Mouse (Mus musculus) retina, adult 2 months (tissue): ENCODE data around the gene Arhgef18.

ENCODE experiments used
- DNase-seq: peaks from one replicate; pipeline ENCODE4 v3.0.0-alpha.2; 2012; ENCODE audit warnings: low read depth, low spot score

Arhgef18 gene

DNA sequence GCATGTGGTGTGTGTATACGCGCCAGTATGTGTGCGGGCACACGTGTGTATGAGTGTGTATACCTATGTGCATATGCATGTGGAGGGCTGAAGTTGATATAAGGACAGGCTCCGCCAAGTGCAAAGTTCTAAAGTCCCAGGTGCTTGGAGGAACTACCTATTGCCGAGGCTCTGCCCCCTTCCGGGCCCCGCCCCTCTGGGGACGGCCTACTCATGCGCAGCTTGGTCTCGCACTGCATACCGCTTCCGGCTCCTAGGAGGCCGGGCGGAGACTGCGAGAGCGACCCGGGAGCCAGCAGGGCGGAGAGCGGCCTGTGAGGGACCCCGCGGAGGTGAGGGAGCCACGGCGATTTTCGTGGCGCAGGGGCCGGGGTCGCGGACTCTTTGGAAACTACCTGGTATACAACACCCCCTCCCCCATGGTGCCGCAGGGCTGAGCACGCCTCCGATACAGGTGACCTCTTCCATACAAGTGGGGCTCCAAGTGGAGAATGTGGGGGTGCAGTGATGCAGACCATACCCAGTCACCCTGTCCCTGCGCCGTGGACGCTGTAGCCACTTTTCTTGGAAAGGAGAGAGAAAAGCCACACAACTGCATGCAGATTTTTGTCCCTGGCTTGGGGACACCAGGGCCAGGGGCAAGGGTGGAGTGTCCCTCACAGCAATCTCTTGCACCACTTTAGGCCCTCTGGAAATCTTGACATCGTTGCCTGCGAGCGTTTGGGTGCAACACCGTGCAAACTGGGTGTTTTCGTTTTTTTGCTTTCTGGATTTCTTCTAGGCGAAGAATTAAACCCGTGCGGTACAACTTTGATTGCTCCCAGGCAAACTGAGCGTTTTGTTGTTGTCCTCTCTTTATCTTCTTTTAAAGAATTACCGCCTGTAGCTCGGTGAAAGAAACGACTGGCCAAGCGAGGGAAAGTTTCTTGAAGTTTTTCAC, at the start of gene Arhgef18:
Gene Arhgef18, plus strand, starts transcription at position 236 of the 940 bp plus-strand sequence.
- DNase-seq, result peak; percentile 69

DNA sequence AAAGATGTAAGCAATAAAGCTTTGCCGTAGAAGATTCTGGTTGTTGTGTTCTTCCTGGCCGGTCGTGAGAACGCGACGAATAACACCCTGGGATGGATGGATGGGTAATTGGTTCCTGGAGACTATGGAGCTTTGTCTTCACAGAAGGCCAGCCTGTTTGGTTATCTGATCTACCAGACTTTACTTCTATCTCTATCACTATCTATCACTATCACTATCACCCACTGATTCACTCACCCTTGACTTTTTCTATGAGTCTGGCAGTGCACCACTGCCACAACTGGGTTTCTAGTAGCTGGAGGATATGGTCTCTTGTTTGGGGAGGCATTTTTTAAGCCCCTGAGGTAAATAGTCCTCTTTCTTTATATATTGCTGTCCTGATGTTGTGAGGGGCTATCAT, 47.5 kb upstream of the Arhgef18 start:
- no peak for DNase-seq

DNA sequence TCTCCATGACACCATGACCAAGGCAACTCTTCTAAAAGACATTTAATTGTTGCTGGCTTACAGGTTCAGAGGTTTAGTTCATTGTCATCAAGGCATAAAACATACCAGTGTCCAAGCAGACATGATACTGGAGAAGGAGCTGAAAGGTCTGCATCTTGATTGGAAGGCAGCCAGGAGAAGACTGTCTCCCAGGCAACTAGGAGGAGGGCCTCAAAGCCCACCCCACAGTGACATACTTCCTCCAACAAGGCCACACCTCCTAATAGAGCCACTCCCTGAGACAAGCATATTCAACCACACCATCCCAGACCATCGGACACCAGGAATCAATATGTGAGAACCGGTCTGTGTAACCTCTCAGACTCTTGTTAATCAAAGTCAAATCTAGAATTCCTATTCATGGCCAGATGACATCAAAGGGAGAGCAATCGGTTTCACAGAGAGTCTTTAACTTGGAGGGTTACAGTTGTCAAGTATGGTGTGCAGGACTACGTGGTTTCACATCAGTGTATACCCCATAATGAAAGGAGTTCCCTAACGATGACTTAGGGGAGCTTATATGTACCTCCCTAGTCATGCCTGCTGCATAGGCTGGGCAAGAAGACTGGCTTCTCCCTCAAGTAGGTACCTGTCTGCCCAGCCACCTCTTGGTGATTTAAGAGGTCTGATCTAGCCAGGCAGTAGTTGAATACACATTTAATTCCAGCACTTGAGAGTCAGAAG, 46.0 kb upstream of the Arhgef18 start:
- DNase-seq, result no peak

DNA sequence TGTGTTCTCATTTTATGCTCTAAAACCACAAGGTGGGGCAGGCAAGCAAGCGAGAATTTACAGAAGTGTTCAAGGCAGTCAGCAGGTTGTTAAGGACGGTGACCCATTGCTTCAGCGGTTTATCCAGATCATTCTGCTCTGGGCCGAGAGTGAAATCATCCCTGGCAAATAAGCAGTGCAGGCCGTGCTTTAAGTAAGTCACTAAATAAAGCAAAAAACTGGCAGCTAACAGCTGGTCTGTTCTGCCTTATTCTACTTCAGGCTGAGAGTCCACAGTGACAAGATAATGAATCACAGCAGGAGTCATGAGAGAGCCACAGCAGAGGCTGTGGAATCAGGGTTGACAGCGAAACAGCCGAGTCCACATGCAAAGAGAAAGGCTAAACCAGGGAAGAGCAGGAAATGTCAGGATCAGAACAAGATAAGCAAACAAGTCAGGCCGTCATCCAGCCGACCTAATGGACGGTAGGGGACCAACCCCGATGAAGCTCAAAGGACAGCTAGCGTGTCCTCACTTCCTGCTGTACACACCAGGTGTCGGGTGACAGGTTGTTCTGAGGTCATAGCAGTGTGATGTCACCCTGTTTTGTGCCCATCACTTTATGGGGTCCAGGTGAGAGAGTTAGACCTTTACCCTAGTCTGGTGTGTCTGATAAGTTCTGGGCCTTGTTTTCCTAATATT, 44.5 kb upstream of the Arhgef18 start:
- DNase-seq, result no peak

DNA sequence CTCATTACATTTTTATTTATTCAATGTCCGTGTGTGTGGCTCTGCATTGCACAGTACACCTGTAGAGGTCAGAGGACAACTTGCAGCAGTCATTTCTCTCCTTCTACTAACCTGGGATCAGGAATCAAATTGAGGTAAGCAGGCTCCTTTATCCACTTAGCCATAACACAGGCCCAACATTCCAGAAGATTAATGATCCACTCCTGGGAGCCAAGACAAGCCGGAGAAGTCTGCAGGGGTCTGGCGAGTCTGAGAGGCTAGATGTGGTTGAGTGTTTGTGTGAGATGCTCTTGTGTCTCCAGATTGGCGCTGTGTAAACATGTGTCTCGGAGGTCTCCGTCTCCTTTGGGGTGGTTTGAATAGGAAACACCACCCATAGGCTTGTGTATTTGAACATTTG, 42.1 kb upstream of the Arhgef18 start:
- DNase-seq, result no peak

DNA sequence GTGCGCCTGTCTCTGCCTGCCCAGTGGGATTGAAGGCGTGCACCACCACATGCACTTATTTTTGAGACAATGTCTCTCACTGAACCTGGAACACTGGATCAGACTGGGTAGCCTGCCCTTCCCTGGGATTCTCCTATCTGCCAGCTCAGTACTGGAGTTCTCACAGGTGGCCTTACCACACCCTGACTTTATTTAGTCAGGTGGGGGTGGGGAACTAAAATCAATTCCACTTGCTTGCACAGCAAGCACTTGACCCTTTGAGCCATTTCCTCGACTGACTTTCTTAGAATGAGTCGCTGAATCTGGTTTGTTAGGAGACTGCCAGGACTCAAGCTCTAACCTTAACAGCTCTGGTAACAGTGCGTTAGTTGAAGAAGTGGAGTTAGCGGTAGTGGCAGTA, 40.1 kb upstream of the Arhgef18 start:
- no peak for DNase-seq

DNA sequence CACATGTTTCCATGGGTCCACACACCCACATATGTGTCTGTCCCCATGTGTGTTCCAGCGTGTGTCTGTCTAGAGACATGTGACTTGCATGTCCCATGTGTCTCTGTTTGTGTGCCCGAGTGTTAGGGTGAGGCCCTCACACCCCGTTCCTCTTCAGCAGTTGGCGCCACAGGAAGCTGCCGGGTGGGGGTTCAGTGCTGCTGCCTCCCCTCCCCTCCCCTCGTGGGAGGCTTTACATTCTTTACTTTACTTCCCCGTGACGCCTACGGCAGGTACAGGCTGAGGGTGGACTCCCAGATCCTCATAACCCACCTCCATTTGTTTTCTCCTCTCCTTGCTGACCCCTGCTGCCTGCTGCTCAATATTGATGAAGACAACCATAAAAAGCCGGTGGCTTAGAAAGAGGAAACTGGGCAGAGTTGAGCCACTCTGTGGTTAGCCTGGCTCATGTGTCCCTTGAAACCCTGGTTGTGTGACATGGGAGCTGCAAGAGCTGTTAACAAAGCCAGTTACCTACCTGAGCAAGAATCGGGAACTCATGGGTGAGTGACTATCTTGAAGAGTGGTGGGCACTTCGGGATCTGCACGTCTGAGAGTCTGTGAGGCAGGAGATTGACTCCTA, 39.5 kb upstream of the Arhgef18 start, which contains the start of gene A430078G23Rik:
Gene A430078G23Rik, plus strand, starts transcription at position 227 of the 622 bp plus-strand sequence.
- no peak for DNase-seq

DNA sequence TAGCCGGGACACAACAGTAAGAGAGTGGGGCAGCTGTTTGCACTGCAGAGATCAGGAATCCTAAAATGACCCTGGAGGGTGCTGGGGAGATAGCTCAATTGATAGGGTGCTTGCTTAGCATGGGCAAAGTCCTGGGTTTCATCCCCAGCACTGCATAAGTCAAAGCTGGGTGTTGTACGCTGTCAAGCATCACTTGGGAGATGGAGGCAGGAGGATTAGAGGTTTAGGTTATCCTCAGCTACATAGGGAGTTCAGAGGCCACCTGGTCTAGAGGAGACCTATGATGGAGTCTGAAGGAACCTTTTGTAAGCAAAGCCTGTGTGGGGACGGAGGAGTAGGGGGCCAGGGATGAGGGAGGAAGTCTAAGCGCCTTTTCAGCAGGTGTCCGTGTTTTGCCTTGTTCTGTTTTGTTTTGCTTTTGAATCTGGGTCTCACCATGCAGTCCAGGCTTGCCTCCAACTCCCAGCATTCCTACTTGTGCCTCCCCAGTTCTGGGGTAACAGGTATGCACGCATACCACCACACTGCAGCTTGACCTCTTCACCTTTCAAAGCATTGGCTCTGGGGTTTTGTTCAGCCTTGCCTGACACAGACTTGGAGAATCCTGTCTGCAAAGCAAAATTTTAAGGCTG, 38.9 kb upstream of the Arhgef18 start:
- DNase-seq, result no peak

DNA sequence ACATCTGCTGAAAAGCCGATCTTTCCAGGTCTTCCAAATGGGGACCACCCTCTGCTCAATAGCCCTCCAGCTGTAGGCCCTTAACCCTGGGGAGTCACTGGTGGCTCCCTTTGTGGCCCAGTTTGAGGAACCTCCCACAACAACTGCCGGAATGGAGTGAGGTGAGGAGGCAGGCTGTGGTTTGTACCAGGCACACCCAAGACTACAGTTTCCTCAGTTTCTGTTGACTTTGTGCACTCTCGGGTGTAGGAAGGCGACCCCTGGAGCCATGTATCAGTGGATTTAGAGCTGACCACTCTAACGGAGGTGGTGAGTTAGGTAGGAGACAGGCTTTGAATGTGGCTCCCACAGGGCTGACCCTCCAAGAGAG, 38.4 kb upstream of the Arhgef18 start:
- DNase-seq, result no peak

DNA sequence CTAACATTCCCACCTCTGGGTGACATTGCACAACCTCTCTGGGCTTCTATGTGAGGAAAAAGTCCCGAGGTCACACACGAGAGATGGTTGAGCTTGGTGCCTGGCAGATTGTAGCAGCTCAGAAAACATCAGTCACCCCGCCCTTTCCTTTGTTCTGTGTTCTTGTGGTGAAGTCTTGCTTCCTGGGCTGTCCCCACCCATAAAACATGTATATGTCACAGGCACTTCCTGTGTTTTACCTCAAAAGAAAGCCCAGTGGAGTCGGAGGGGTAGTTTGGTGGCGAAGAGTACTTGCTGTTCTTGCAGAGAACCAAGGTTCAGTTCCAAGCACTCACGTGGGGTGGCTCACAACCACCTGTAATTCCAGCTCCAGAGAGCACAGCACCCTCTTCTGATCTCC, 37.2 kb upstream of the Arhgef18 start:
- DNase-seq, result no peak

DNA sequence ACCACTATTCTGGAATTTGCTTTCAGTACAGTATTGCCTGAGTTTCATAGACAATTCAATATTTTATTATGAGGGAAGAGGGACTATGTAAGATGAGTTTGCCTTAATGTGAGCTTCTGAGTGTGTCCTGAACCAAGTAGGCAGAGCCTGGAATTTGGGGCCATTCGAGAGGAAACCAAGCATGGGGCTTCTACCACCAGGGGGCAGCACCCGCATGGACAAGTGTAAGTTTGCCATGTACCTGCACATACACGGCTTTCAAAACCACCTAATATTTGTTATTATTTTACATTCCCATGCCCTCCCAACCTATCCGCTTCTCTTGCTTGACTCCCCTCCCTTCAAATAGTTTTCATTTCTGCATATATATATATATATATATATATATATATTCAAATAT, 34.7 kb upstream of the Arhgef18 start:
- peak; percentile 39 for DNase-seq

DNA sequence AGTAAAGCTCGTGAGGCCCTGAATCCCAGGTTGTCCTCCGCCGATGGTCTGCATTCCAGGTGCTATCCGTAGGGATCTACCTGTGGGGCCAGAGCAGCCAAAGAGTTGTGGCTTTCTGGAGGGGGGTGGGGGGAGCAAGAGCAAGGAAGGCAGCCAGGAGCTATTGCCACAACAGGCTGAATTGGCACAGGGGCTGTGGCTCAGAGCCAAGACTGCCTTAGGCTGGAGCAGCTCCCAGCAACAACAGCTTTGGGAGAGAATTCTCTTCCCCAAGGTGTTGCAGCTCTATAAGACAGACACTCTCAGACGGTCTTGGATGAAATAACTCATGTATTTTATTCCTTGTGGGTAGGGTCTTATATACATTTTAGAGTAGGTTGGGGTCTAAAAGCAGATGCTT, 25.7 kb upstream of the Arhgef18 start:
- no peak for DNase-seq

DNA sequence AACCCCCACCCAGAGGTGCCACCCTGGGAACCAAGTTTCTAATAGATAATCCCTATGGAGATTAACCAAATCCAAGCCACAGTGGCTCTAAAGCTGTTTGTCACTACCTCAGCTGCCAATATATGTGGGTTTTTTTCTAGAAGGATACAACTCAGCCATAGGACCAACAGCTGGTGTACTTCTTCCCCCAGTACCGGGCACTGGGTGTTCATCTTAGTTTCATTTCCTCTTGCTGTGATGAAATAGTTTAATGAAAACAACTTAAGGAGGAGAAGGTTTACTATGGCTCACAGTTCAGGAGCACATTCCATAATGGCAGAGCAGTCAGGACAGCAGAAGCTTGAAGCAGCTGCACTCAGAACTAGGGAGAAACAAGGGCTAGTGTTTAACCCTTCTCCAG, 24.7 kb upstream of the Arhgef18 start:
- DNase-seq, result no peak

DNA sequence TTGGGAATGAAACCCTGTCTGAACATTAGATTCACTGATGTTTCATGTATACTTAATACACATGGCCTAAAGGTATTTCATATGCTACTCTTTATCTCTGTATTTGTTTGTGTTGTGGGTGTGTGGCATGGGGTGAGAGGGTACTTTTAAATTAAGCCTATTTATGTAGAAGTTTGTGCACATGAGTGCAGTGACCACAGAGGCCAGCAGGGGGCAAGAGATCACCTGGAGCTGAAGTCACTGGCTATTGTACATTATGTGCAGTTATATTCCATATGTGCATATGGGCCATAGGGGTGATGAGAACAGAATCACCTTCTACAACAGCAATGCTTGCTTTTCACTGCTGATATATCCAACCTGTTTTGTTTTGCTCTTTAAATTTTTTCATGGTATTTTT, 17.1 kb upstream of the Arhgef18 start:
- DNase-seq, result no peak

DNA sequence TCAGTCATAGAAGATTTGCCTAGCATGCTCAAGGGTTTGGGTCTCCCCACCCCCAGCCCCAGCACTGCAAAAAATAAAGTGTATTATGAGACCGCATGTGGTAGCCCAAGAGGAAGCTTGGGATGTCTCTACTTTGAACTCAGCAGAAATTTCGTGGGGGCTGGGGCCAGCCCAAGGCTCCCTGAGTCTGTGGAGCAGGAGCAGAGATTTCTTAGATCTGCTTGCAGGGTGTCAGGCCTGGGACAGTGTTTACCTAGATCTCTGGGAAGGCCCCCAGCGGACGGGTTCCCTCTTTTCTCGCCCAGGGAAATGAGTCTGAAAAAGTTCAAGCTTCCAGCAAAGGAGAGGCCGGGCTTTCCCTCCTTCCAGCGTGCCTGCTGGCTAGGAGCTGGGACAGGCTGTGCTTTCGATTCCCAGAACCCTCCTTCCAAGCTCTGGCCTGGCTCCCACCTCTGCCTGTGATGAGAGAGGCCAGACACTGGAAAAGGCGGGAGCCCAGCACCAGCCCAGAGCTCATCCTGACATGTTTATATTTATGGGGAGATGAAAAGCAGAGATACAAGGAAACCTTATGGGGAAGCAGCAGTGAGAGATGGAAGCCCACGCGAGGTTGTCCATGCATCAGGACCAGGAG, 16.0 kb upstream of the Arhgef18 start:
- no peak for DNase-seq

DNA sequence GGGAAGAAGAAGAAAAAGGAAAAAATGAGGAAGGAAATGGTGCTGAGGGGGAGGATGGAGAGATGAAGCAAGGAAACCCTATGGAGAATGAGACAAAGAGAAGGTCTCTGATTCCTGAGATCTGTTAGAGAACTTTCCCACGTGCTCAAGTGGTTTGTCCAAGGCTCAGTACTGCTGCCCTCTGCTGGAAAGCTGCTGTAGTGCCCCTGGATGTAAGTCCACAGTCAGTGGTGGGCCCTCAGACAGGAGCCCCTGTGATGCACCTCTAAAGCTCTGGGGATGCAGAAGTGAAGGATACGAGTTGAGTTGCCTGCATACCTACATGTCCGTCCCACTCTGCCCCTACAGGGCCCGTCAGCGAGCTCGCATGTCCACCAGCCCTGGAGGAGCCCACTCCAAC, 5.5 kb upstream of the Arhgef18 start:
- no peak for DNase-seq

DNA sequence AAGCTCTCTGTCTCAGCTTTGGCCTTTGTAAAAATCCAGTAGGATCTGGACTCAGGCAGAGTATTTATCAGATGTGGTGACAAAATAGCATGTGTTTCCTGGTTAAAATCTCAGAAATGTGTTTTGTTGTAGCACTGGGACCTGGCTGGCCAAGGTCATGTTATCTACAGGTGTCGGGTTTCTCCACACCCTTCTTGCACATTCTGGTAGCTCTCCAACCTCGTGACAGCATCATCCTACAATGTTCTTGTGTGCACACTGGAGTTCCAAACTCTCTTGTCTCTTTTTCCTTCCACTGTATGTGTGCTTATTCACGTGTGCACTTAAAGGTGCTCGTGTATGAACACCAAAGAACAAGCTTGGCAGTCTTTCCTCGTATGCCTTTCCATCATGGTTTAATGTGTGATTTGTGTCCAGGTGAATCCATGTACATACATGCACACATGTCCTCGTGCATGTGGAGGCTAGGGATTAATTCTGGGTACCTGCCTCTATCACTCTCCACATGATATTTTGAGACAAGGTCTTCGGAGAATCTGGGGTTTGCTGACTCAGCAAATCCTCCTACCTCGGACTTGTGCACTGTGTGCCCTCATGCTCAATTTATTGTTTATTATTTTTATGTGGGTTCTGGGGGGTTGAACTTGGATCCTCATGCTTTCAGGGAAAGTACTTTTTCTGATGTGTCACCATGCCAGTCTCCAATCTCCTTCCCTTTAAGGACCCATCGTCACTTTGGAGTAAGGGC, 4.0 kb upstream of the Arhgef18 start:
- DNase-seq, result no peak

DNA sequence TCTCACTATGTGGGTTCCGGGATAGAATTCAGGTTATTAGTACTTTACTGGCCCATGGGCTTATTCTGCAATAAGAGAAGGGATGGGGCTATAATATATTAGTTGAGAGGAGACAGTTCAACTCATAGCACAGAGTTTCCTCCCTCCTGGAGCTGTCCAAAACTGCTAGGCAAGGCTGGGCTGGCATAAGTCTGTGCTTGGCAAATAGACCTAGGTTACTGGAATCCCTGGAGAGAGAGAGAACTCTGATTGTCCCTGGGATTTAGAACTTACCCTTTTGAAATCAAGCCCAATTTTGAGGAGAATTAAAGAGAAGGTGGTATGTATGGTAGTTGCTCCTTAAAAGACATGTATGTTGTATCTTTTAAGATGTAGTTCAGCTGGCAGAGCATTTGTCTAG, 3.3 kb upstream of the Arhgef18 start:
- DNase-seq, result no peak

DNA sequence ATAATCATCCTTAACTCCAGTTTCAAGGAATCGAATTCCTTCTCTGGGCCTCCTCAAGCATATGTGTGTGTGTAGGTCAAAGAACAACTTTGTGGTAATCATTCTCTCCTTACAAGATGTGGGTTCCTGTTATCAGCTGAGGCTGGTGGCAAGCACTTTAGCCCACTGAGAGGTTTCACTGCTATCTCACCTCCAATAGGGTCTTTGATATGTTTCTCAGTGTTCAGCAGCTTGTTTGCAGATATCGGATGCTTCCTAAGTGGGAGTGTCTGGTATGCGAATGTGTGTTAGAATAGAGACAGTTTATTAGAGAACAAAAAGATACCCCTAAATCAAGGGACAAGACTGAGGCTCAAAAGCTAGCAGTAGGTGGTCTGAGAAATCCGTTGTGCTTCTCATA, 513 bp upstream of the Arhgef18 start:
- DNase-seq, result no peak

DNA sequence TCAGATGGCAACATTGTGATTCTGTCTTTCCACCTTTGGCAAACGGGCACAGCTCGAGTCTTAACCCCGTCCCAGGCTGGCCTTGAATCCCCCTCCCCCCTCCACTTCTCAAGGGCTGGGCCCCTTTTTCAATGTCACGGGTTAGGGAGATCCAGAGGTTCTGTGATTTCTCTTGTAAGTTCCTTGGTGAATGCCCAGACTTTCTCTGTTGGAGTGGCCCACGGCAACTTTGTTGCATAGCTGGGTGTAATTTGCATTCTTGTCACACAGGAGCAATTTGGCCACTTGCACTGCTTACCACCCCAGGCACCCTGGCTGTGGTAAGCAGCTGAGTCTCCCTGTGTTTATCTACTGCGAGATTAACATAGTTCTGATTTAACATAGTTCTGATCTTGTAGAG, 1.8 kb downstream of the Arhgef18 start:
- no peak for DNase-seq
